Comparison of ENCODE assay signal across 8 mouse cellular contexts in the genomic region with DNA sequence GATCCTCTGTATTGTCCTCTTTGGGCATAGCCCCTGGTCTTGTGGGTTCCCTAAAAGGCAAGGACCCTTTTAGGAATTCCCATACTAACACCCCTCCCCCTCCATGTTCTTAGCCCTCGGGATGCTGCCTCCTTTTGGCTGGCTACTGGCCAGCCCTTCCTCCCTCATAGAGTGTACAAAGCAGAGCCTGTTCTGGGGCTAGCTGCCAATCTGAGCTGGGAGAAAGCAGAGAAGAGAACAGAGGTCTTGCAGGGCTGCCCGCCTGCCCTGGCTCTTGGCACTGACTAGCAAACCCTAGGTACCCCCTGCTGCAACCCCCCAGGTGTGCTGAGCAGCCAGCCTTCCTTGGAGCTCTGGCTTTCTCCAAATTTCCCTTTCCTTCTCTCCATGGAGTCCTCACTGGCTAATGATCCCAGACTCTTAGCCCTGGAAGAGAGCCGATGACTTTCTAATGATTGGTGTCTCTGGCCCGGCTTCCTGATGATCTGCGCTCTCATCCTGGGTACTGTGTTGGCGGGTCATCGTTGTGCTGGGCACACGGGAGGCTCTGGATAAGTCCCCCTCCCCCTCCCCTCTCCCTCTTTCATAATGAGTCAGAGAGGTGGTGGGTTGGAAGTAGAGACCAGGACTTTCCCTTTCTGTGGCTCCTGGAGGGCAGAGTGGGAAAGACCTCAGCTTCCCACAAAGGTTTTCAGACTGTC. TPM values are rescaled to one million over a fixed set of nuclear protein-coding genes. Genes with fewer than 3 reads are reported as not detected.
DNase-seq lines count a peak whose midpoint lies in the region; ATAC-seq and TF ChIP-seq lines count a peak whose summit lies in the region.

No protein-coding gene starts in this region.

- H3K27me3 ChIP-seq in liver, embryonic 15.5 days, result peaks cover 16% of the 10 kb centered on the region
- no peaks in the 10 kb centered on the region; the same call in none of the 2 replicates for H3K27me3 ChIP-seq in liver, embryonic 11.5 days (replicated peaks; ENCODE audit: control insufficient read depth, insufficient read depth, low read length)
- no peaks in the 10 kb centered on the region for H3K27me3 ChIP-seq in stomach, embryonic 15.5 days (replicated peaks)
- H3K27me3 ChIP-seq in thymus, adult 2 months (ENCODE audit: control insufficient read depth, insufficient read depth, low read length), result no peaks in the 10 kb centered on the region

- no peak overlapping the region for H3K4me3 ChIP-seq in liver, embryonic 15.5 days (replicated peaks)
- H3K4me3 ChIP-seq in liver, embryonic 11.5 days (ENCODE audit: low read depth, low read length), result no peak overlapping the region
- no peak overlapping the region for H3K4me3 ChIP-seq in stomach, embryonic 15.5 days (replicated peaks)
- no peak overlapping the region for H3K4me3 ChIP-seq in thymus, adult 2 months (ENCODE audit: control insufficient read depth, insufficient read depth, low read length)

- DNase-seq in liver, embryonic 11.5 days (ENCODE audit: low spot score), result no peak
- peak; percentile 40 to 41 for DNase-seq in cerebellum, postnatal 36 days
- peak; percentile 62 for DNase-seq in heart, postnatal 4 days
- peak; percentile 60 for DNase-seq in layer of hippocampus, postnatal 36 days
- no peak for DNase-seq in thymus, adult 2 months

- TF ChIP-seq CTCF in thymus, adult 2 months (IDR thresholded peaks at IDR 0.05; ENCODE audit: borderline replicate concordance, control insufficient read depth, extremely low read depth, insufficient read depth, low read length, poor library complexity), result no peak

- 51% methylated on average over 8 of the region's 8 CpGs for WGBS in liver, embryonic 15.5 days (ENCODE audit: insufficient replicate concordance)
- WGBS in liver, embryonic 11.5 days, result 69% methylated on average over 8 of the region's 8 CpGs
- WGBS in stomach, embryonic 15.5 days, result 47% methylated on average over 8 of the region's 8 CpGs
- WGBS in thymus, adult 2 months, result 85% methylated on average over 8 of the region's 8 CpGs

- H3K4me1 ChIP-seq in liver, embryonic 15.5 days (replicated peaks), result peaks cover 32% of the 10 kb centered on the region
- H3K4me1 ChIP-seq in liver, embryonic 11.5 days (replicated peaks; ENCODE audit: control insufficient read depth, insufficient read depth, low read length), result peaks cover 5% of the 10 kb centered on the region; the same call in 1 of the 2 replicates
- peaks cover 52% of the 10 kb centered on the region for H3K4me1 ChIP-seq in stomach, embryonic 15.5 days
- peaks cover 45% of the 10 kb centered on the region for H3K4me1 ChIP-seq in thymus, adult 2 months (replicated peaks; ENCODE audit: control insufficient read depth, insufficient read depth, low read length)

- H3K4me2 ChIP-seq in liver, embryonic 15.5 days, result no peak overlapping the region
- no peak overlapping the region for H3K4me2 ChIP-seq in liver, embryonic 11.5 days
- H3K4me2 ChIP-seq in stomach, embryonic 15.5 days, result no peak overlapping the region

- H3K9ac ChIP-seq in liver, embryonic 15.5 days, result no peak overlapping the region
- no peak overlapping the region for H3K9ac ChIP-seq in liver, embryonic 11.5 days (ENCODE audit: low read depth, low read length)
- H3K9ac ChIP-seq in stomach, embryonic 15.5 days, result no peak overlapping the region

- ATAC-seq in liver, embryonic 15.5 days (ENCODE audit: insufficient read depth), result no peak
- no peak for ATAC-seq in liver, embryonic 11.5 days (replicated peaks; ENCODE audit: low FRiP score)
- ATAC-seq in stomach, embryonic 15.5 days (ENCODE audit: insufficient read depth, low FRiP score, low read depth), result no peak
- no peak for ATAC-seq in monocyte, adult 5-6 weeks (replicated peaks; ENCODE audit: insufficient number of reproducible peaks, low FRiP score, low TSS enrichment, poor library complexity, severe bottlenecking)

- H3K27ac ChIP-seq in liver, embryonic 15.5 days (replicated peaks), result peak overlapping the region; percentile 45; the same call in 1 of the 2 replicates
- no peak overlapping the region for H3K27ac ChIP-seq in liver, embryonic 11.5 days (ENCODE audit: low read depth, low read length)
- H3K27ac ChIP-seq in stomach, embryonic 15.5 days, result peak overlapping the region; percentile 42; the same call in 1 of the 2 replicates
- no peak overlapping the region for H3K27ac ChIP-seq in thymus, adult 2 months (ENCODE audit: control insufficient read depth, insufficient read depth, low read length)

- H3K36me3 ChIP-seq in liver, embryonic 15.5 days (replicated peaks), result no peaks in the 10 kb centered on the region
- no peaks in the 10 kb centered on the region for H3K36me3 ChIP-seq in liver, embryonic 11.5 days (ENCODE audit: control insufficient read depth, insufficient read depth, low read length)
- no peaks in the 10 kb centered on the region for H3K36me3 ChIP-seq in stomach, embryonic 15.5 days
- no peaks in the 10 kb centered on the region for H3K36me3 ChIP-seq in thymus, adult 2 months (ENCODE audit: control insufficient read depth, insufficient read depth, low read length)

- H3K9me3 ChIP-seq in liver, embryonic 15.5 days (replicated peaks), result no peaks in the 10 kb centered on the region
- H3K9me3 ChIP-seq in liver, embryonic 11.5 days (ENCODE audit: control insufficient read depth, low read length), result no peaks in the 10 kb centered on the region
- H3K9me3 ChIP-seq in stomach, embryonic 15.5 days, result no peaks in the 10 kb centered on the region

- no peak for TF ChIP-seq POLR2A in thymus, adult 2 months (IDR thresholded peaks at IDR 0.05; ENCODE audit: control insufficient read depth, extremely low read depth, insufficient read depth, low read length, poor library complexity)

RNA-seq across cellular contexts. Expression of a gene that starts 8.0 kb away (rescaled TPM):
- 3.7 and 5.0 TPM in 2 replicates for polyA plus RNA-seq in liver, embryonic 15.5 days (2015; fragmentation: Nextera tagmentation; extraction: Ambion mirVana)
- 0.34 and 0.61 TPM in 2 replicates for polyA plus RNA-seq in liver, embryonic 11.5 days (2014; fragmentation: Nextera tagmentation; extraction: Ambion mirVana)
- under 1 TPM; 0.17 to 0.23 TPM for total RNA-seq in heart, postnatal 4 days (2021)
- total RNA-seq in layer of hippocampus, postnatal 36 days (2021), result not detected
- 18.7 and 20.7 TPM in 2 replicates for polyA plus RNA-seq in stomach, embryonic 15.5 days (2015; fragmentation: Nextera tagmentation; extraction: Ambion mirVana)
- polyA plus RNA-seq in thymus, adult 2 months (2012; rRNA removed), result 3.5 and 5.4 TPM in 2 replicates
- 0.10 to 0.57 TPM in 2 of 3 replicates, not detected in the other for total RNA-seq in monocyte, adult 5-6 weeks (2017)

RNA-seq across cellular contexts. Expression of a gene that starts 31.4 kb away (rescaled TPM):
- 18.3 and 20.8 TPM in 2 replicates for polyA plus RNA-seq in liver, embryonic 15.5 days (2015; fragmentation: Nextera tagmentation; extraction: Ambion mirVana)
- 17.7 and 18.5 TPM in 2 replicates for polyA plus RNA-seq in liver, embryonic 11.5 days (2014; fragmentation: Nextera tagmentation; extraction: Ambion mirVana)
- 10 to 100 TPM; 59.5 to 60.8 TPM for total RNA-seq in heart, postnatal 4 days (2021)
- total RNA-seq in layer of hippocampus, postnatal 36 days (2021), result 100 to 1,000 TPM in 1 of 2 experiments, 10 to 100 TPM in 1; 97.8 to 105 TPM
- 27.4 and 28.5 TPM in 2 replicates for polyA plus RNA-seq in stomach, embryonic 15.5 days (2015; fragmentation: Nextera tagmentation; extraction: Ambion mirVana)
- polyA plus RNA-seq in thymus, adult 2 months (2012; rRNA removed), result 56.1 and 57.9 TPM in 2 replicates
- 42.3 to 110 TPM (median 48.2 TPM) in 3 replicates for total RNA-seq in monocyte, adult 5-6 weeks (2017)

Comparison
In these comparisons a context has a peak if more than half of its experiments do, and no peak if none do; other contexts are left out.
1. H3K27ac ChIP-seq: peak in liver, embryonic 15.5 days (single experiment) and stomach, embryonic 15.5 days (single experiment); none in liver, embryonic 11.5 days (single experiment) and thymus, adult 2 months (single experiment).
2. DNase-seq: peak in cerebellum, postnatal 36 days (2 of 2), heart, postnatal 4 days (single experiment) and layer of hippocampus, postnatal 36 days (2 of 2); none in liver, embryonic 11.5 days (single experiment) and thymus, adult 2 months (single experiment).